Mouse (Mus musculus) retina, embryonic 14.5 days (tissue): Measurements from ENCODE around the gene Pogk.

ENCODE experiments used
- DNase-seq: peaks from one replicate; pipeline ENCODE4 v3.0.0-alpha.2; 2015; ENCODE audit warnings: low spot score

Pogk gene

DNA sequence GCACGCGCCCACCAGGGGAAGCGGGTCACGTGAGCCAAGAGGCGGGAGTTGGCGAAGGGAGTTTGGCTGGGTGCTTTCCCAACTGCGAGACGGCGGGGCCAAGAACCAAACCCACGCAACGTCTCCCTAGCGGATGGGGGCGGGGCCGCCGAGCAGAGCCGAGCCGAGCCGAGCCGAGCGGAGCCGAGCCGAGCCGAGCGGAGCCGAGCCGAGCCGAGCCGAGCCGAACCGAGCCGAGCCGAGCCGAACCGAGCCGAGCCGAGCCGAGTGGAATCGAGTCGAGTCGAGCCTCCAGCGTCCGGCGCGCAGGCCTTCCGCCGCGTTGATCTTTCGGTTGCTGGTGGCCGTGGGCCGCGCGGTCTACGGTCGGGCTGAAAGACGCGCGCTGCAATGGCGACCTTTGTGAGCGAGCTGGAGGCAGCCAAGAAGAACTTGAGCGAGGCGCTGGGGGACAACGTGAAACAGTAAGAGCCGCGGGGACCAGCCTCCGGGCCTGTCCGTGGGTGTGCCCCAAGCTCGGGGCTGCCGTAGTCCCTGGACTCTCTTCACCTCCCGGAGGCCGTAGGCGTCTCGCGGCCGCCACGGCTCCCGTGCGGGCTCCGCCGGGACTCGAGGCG, 30.5 kb downstream of the Pogk start, which contains the start of gene Tada1:
Gene Tada1 (plus strand): TSS at position 85 of the 617 bp plus-strand sequence.
- peak; percentile 93 for DNase-seq

DNA sequence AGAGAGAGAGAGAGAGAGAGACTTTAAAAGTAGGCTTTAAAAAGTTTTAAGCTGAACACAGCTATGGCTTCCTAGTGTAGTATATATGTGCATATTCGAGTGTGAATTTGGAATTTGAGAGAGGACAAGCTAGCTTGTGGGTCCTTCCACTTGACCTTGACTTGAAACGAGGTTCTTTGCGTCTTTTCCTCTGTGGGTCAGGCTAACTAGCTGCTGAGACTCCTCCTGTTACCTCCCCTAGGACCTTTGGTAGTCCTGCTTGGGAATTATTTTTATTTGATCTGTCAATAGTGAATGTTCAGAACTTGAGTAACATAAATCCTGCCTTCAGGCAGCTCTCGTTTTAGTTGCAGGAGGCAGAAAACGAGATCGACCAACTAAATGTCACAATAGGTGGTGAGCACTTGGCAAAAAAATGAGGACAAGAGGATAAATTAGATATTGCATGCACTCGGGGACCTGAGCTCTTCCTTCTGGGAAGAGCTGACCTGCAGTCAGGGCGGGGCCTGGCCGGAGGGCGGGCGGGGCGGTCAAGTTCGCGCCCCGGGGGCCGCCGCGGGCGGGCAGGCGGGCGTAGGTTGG, 31.1 kb downstream of the Pogk start:
- DNase-seq: no peak

DNA sequence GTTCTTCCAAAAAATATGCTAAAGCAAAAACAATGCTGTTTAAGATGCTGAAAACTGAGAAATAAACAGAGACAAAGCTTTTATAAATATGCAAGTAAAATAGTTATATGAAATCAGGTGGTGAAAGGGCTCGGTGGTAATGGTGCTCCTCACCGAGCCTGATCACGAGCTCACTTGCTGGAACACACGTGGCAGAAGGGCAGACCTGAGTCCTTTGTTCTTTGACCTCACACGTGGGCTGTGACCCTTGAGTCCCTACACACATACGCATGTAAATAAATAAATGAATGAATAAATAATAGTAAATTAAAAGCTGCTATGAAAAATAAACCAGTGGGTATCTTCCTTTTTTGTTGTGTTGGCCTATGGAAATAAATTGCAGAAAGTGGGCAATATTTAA, 32.5 kb downstream of the Pogk start:
- DNase-seq: no peak

DNA sequence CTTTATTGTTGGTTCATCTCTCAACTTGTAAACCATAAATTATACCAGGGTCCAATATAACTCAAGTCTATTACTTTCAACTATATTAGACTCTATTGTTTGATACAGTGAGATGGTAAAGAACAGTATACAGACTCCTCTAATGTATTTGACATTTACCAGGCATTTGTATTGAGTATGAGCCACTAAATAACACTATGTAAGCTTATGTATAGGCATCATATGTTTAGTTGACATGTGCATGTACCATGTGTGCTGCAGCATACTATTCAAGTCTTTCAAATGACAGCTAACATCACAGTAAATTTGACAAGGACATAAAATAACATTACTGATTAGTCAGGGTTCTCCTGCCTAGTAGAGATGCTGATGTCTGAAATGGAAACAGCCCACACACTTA, 46.5 kb downstream of the Pogk start:
- no peak for DNase-seq

GRCm38 (mm10) chr1:166362659-166363058, 47.0 kb downstream of the Pogk start:
- no peak for DNase-seq

- no peak for DNase-seq
Measured at GRCm38 (mm10) chr1:166361842-166362241, 47.8 kb downstream of the Pogk start.

DNA sequence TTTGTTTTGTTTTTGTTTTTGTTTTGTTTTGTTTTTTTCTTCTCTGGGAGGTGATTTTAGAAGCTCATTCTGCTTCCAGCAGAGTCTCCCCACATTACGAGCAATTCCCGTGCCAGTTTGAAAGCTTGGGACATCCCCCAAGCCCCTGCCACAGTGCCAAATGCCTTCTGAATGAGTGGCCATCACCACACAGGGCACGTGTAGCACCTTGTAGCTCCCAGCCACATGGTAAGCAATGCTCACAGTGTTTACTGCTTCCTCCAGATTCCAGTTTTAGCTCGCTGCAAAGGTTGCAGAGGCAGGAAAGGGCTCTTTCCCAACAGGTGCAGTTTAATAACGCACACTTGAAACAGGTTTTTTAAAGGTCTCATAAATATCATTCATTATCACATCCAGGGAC, 48.8 kb downstream of the Pogk start:
- no peak for DNase-seq

DNA sequence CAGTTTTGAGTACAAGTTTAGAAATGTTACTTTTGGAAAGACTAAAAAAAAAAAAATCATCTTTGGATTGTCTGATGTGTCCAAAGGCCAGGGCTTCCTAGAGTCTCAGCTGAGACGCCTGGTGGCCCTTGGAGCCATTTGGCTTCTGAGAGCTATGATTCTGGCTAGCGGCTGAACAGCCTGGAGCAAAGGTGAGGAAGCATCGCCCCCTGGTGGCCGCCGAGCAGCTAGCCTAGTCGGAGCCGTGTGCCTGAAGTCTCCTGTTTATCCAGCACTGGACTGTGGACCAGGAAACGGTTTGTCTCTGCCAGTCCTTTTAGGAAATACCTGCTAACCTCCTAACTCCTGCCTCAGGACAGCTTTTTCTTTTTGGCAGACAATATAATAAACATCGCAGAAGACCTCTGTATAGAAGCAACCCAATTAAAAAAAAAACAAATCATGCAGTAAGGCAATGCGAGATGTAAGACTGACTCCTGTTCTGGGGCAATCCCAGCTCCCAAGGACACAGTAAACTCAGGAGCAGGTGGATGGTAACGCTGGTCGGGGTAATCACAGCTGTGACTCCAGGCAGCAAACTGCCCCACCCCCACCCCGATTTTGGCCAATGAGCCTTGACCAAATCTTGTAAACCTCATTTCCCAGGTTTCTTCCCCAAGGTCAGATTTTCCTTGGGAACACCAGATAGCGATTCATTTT, 49.4 kb downstream of the Pogk start:
- DNase-seq: peak; percentile 79

GRCm38 (mm10) chr1:166349751-166350150, 59.9 kb downstream of the Pogk start:
- DNase-seq: no peak

DNA sequence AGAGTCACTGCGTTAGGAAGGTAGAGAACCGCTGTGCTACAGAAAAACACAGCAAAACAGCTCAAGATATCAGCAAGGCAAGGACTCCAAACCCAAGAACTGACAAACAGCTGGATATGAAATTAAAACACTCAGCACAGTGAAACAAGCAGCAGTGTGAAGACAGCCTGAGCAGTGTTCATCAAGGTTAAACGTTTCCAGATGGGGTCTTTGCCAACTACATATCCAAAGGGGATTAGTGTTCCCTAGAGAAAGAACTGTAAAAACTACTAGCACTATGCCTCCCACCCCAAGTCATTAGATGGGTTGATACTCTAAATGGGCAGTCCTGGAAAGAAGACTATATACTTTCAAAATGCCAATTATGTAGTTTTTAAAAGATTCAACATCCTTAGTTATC, 60.3 kb downstream of the Pogk start:
- no peak for DNase-seq

DNA sequence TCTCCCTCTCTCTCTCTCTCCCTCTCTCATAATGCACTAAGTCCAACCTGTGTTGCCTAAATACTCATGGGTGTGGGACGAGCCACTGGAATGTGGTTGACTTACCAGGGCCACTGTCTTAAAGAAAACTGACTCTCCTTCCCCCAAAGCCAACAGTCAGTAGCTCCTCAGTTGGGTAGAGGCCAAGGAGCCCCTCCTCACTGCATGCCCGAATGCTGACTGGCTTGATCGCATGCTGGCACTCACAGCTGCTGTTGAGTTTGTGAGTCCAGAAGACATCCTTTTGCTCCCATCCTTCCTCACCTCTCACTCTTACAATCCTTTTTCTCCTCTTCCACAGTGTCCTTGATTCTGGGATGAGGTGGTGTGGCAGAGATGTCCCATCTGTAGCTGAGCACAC, 62.8 kb downstream of the Pogk start:
- DNase-seq: no peak

GRCm38 (mm10) chr1:166345602-166346001, 64.1 kb downstream of the Pogk start:
- no peak for DNase-seq

GRCm38 (mm10) chr1:166344300-166345077, 65.2 kb downstream of the Pogk start:
- no peak for DNase-seq

DNA sequence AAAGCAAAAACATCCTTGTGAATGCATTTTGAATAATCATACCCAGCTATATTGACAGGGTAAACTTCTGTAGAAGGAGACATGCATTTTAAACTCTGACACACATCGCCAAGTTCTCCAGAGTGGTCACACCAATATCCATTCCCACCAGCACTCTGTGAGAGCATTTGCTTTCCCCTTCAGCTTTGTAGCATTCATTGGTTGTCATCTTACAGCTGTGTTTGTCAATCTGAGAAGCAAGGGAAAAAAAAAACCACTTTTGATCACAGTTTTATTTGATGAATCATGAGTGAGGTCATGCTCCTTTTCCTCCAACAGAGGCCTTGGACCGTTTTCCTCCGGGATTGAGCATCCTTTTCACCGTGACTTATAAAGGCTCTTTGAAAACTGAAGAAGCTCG, 66.1 kb downstream of the Pogk start:
- no peak for DNase-seq

GRCm38 (mm10) chr1:166342539-166342938, 67.1 kb downstream of the Pogk start:
- no peak for DNase-seq

DNA sequence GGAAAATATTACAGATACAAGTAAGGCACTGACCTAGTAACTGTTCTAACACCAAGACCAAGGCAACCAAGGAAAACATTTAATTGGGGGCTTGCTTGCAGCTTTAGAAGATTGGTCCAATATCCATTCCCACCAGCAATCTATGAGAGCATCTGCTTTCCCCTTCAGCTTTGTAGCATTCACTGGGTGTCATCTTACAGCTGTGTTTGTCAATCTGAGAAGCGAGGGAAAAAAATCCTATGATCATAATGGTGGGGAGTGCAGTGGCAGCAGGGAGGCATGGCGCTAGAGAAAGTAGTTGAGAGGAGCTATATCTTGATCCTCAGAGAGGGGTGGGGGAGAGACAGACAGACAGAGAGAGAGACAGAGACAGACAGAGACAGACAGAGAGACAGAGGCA, 67.6 kb downstream of the Pogk start:
- DNase-seq: no peak

GRCm38 (mm10) chr1:166339110-166339509, 70.6 kb downstream of the Pogk start:
- DNase-seq: no peak
